Mouse (Mus musculus) small intestine, adult 2 months (tissue): ENCODE data around the gene Isg20l2.

Experiments used
- CTCF ChIP-seq: fragments of 200-500 bp; IDR thresholded peaks from 2 replicates; pipeline ENCODE4 v1.5.1; 2012; ENCODE audit warnings: low read depth, mild to moderate bottlenecking, control low read depth, inconsistent platforms, low read length, moderate library complexity, mixed read lengths; ENCODE audit not compliant: insufficient replicate concordance, insufficient read length; ENCODE audit errors: extremely low read depth
- POLR2A ChIP-seq: fragments of 200-500 bp; IDR thresholded peaks from 2 replicates; pipeline ENCODE4 v1.6.1; 2012; ENCODE audit warnings: low read depth, mild to moderate bottlenecking, control low read depth, inconsistent platforms, low read length, moderate library complexity

GRCm38 (mm10) chr3:87949955-87950515, 19.9 kb downstream of the Isg20l2 start:
- no peak for TF ChIP-seq POLR2A
- TF ChIP-seq CTCF, result no peak
